Mouse (Mus musculus): ENCODE data around the gene Abca5.

Abca5 gene

GRCm38 (mm10) chr11:110330093-110330492 is 7.4 kb downstream of the Abca5 start:
- in situ Hi-C loops (cut with MboI; ENCODE audit: low pct_unique_long_range_greater_than_20kb in 1 of 2, low sequenced_read_pairs in 2 of 2, unreplicated experiment in 1 of 2), result no loop called here

- in situ Hi-C loops (cut with MboI; ENCODE audit: low pct_unique_long_range_greater_than_20kb in 1 of 2, low sequenced_read_pairs in 2 of 2, unreplicated experiment in 1 of 2), result no loop called here
Measured at GRCm38 (mm10) chr11:110322266-110322665, 15.2 kb downstream of the Abca5 start.

GRCm38 (mm10) chr11:110306475-110307168 is 30.9 kb downstream of the Abca5 start:
- in situ Hi-C loops (cut with MboI; ENCODE audit: low pct_unique_long_range_greater_than_20kb in 1 of 2, low sequenced_read_pairs in 2 of 2, unreplicated experiment in 1 of 2), result no loop called here

GRCm38 (mm10) chr11:110303411-110303810 is 34.1 kb downstream of the Abca5 start:
- in situ Hi-C loops (cut with MboI; ENCODE audit: low pct_unique_long_range_greater_than_20kb in 1 of 2, low sequenced_read_pairs in 2 of 2, unreplicated experiment in 1 of 2), result no loop called here

GRCm38 (mm10) chr11:110297917-110298533 is 39.5 kb downstream of the Abca5 start:
- in situ Hi-C loops (cut with MboI; ENCODE audit: low pct_unique_long_range_greater_than_20kb in 1 of 2, low sequenced_read_pairs in 2 of 2, unreplicated experiment in 1 of 2), result no loop called here

- in situ Hi-C loops (cut with MboI; ENCODE audit: low pct_unique_long_range_greater_than_20kb in 1 of 2, low sequenced_read_pairs in 2 of 2, unreplicated experiment in 1 of 2), result no loop called here
Measured at GRCm38 (mm10) chr11:110290586-110290985, 46.9 kb downstream of the Abca5 start.

GRCm38 (mm10) chr11:110288423-110288822 is 49.1 kb downstream of the Abca5 start:
- in situ Hi-C loops (cut with MboI; ENCODE audit: low pct_unique_long_range_greater_than_20kb in 1 of 2, low sequenced_read_pairs in 2 of 2, unreplicated experiment in 1 of 2), result loop anchor here in 1 of 2 experiments (10.0 kb wide), 1 partner anchor 66 kb away; no protein-coding TSS in a partner anchor

GRCm38 (mm10) chr11:110287694-110288093 is 49.8 kb downstream of the Abca5 start:
- in situ Hi-C loops (cut with MboI; ENCODE audit: low pct_unique_long_range_greater_than_20kb in 1 of 2, low sequenced_read_pairs in 2 of 2, unreplicated experiment in 1 of 2), result loop anchor here in 1 of 2 experiments (10.0 kb wide), 1 partner anchor 67 kb away; no protein-coding TSS in a partner anchor

- in situ Hi-C loops (cut with MboI; ENCODE audit: low pct_unique_long_range_greater_than_20kb in 1 of 2, low sequenced_read_pairs in 2 of 2, unreplicated experiment in 1 of 2), result loop anchor here in 1 of 2 experiments (10.0 kb wide), 1 partner anchor 68 kb away; no protein-coding TSS in a partner anchor
Measured at GRCm38 (mm10) chr11:110286331-110286730, 51.2 kb downstream of the Abca5 start.

GRCm38 (mm10) chr11:110284849-110285248 is 52.7 kb downstream of the Abca5 start:
- in situ Hi-C loops (cut with MboI; ENCODE audit: low pct_unique_long_range_greater_than_20kb in 1 of 2, low sequenced_read_pairs in 2 of 2, unreplicated experiment in 1 of 2), result loop anchor here in 1 of 2 experiments (10.0 kb wide), 1 partner anchor 70 kb away; no protein-coding TSS in a partner anchor

GRCm38 (mm10) chr11:110284185-110284787 is 53.2 kb downstream of the Abca5 start:
- in situ Hi-C loops (cut with MboI; ENCODE audit: low pct_unique_long_range_greater_than_20kb in 1 of 2, low sequenced_read_pairs in 2 of 2, unreplicated experiment in 1 of 2), result loop anchor here in 1 of 2 experiments (10.0 kb wide), 1 partner anchor 71 kb away; no protein-coding TSS in a partner anchor

GRCm38 (mm10) chr11:110274794-110275193 is 62.7 kb downstream of the Abca5 start:
- in situ Hi-C loops (cut with MboI; ENCODE audit: low pct_unique_long_range_greater_than_20kb in 1 of 2, low sequenced_read_pairs in 2 of 2, unreplicated experiment in 1 of 2), result loop anchor here in 1 of 2 experiments (25.0 kb wide), 1 partner anchor 387 kb away; no protein-coding TSS in a partner anchor

GRCm38 (mm10) chr11:110271745-110272144 is 65.8 kb downstream of the Abca5 start:
- in situ Hi-C loops (cut with MboI; ENCODE audit: low pct_unique_long_range_greater_than_20kb in 1 of 2, low sequenced_read_pairs in 2 of 2, unreplicated experiment in 1 of 2), result loop anchor here in 1 of 2 experiments (25.0 kb wide), 1 partner anchor 384 kb away; no protein-coding TSS in a partner anchor

GRCm38 (mm10) chr11:110268244-110268844 is 69.2 kb downstream of the Abca5 start:
- in situ Hi-C loops (cut with MboI; ENCODE audit: low pct_unique_long_range_greater_than_20kb in 1 of 2, low sequenced_read_pairs in 2 of 2, unreplicated experiment in 1 of 2), result loop anchor here (10.0 to 25.0 kb wide), 4 partner anchors 84 to 394 kb away; no protein-coding TSS in a partner anchor

GRCm38 (mm10) chr11:110267232-110267631 is 70.3 kb downstream of the Abca5 start:
- in situ Hi-C loops (cut with MboI; ENCODE audit: low pct_unique_long_range_greater_than_20kb in 1 of 2, low sequenced_read_pairs in 2 of 2, unreplicated experiment in 1 of 2), result loop anchor here (10.0 to 25.0 kb wide), 4 partner anchors 82 to 392 kb away; no protein-coding TSS in a partner anchor

- in situ Hi-C loops (cut with MboI; ENCODE audit: low pct_unique_long_range_greater_than_20kb in 1 of 2, low sequenced_read_pairs in 2 of 2, unreplicated experiment in 1 of 2), result loop anchor here (10.0 to 25.0 kb wide), 4 partner anchors 82 to 392 kb away; no protein-coding TSS in a partner anchor
Measured at GRCm38 (mm10) chr11:110266757-110267156, 70.8 kb downstream of the Abca5 start.

GRCm38 (mm10) chr11:110261867-110262266 is 75.6 kb downstream of the Abca5 start:
- in situ Hi-C loops (cut with MboI; ENCODE audit: low pct_unique_long_range_greater_than_20kb in 1 of 2, low sequenced_read_pairs in 2 of 2, unreplicated experiment in 1 of 2), result loop anchor here (10.0 to 25.0 kb wide), 4 partner anchors 77 to 387 kb away; no protein-coding TSS in a partner anchor

GRCm38 (mm10) chr11:110257911-110258310 is 79.6 kb downstream of the Abca5 start:
- in situ Hi-C loops (cut with MboI; ENCODE audit: low pct_unique_long_range_greater_than_20kb in 1 of 2, low sequenced_read_pairs in 2 of 2, unreplicated experiment in 1 of 2), result loop anchor here in 1 of 2 experiments (25.0 kb wide), 1 partner anchor 371 kb away; no protein-coding TSS in a partner anchor
